Mouse (Mus musculus) CH12.LX (cell line): ENCODE data around the gene Hist1h2ag. TPM values are rescaled to one million over a fixed set of nuclear protein-coding genes. Genes with fewer than 3 reads are reported as not detected.

ENCODE experiments used
- DNase-seq: peaks from one replicate; pipeline ENCODE4 v3.0.0-alpha.2; 2013; ENCODE audit errors: extremely low read depth
- H3K27ac ChIP-seq: 2 replicates; pipeline ENCODE4 v1.5.1; 2012; ENCODE audit warnings: low read depth, mild to moderate bottlenecking, control low read depth, moderate library complexity; ENCODE audit not compliant: insufficient read depth
- H3K27me3 ChIP-seq: replicated peaks from 2 replicates; pipeline ENCODE3; 2012; ENCODE audit warnings: inconsistent platforms
- H3K36me3 ChIP-seq, 2 experiments: replicated peaks in 1 of 2; 2 replicates each; pipeline versions ENCODE3 to v1.6.1; 2012; ENCODE audit warnings: inconsistent platforms in 1 of 2, low read length in 1 of 2, mild to moderate bottlenecking in 1 of 2, mixed read lengths in 1 of 2, moderate library complexity in 1 of 2; ENCODE audit not compliant: control insufficient read depth in 1 of 2, insufficient read depth in 1 of 2
- H3K4me1 ChIP-seq, 2 experiments: 2 replicates each; pipeline ENCODE4 v1.6.1; 2012; ENCODE audit warnings: inconsistent platforms in 1 of 2, moderate library complexity in 1 of 2; ENCODE audit not compliant: insufficient read depth in 2 of 2, control insufficient read depth in 1 of 2
- H3K4me2 ChIP-seq: 2 replicates; pipeline ENCODE4 v1.6.1; 2012; ENCODE audit warnings: low read depth, mild to moderate bottlenecking, control low read depth; ENCODE audit not compliant: poor library complexity, insufficient read depth, severe bottlenecking
- H3K4me3 ChIP-seq, 3 experiments: fragments of 150-350 bp in 1 of 3; sonication (generic) in 1 of 3; replicated peaks in 1 of 3; 2 replicates each; pipeline versions ENCODE3 to v1.5.1; 2011 to 2012; ENCODE audit warnings: low read depth in 2 of 3, low read length in 2 of 3, mild to moderate bottlenecking in 2 of 3, moderate library complexity in 2 of 3, control low read depth in 1 of 3, improper control_type of control experiment in 1 of 3, inconsistent platforms in 1 of 3, mixed read lengths in 1 of 3; ENCODE audit not compliant: poor library complexity in 1 of 3
- H3K79me2 ChIP-seq: replicated peaks from 2 replicates; pipeline ENCODE4 v1.6.1; 2012; ENCODE audit warnings: mild to moderate bottlenecking, moderate library complexity; ENCODE audit not compliant: control insufficient read depth, poor library complexity, insufficient read depth, severe bottlenecking; ENCODE audit errors: extremely low read depth
- H3K9ac ChIP-seq: 2 replicates; pipeline ENCODE4 v1.6.1; 2012; ENCODE audit warnings: low read depth, mild to moderate bottlenecking, control low read depth, moderate library complexity; ENCODE audit not compliant: insufficient read depth
- H3K9me3 ChIP-seq: replicated peaks from 2 replicates; pipeline ENCODE3; 2012; ENCODE audit warnings: low read length, inconsistent platforms, mixed read lengths
- BHLHE40 ChIP-seq: IDR thresholded peaks from 2 replicates; pipeline ENCODE4 v1.6.1; 2011; ENCODE audit warnings: mild to moderate bottlenecking, low read depth, low read length, improper control_type of control experiment
- CHD2 ChIP-seq: IDR thresholded peaks from 2 replicates; pipeline ENCODE4 v1.6.1; 2011; ENCODE audit warnings: low read length, improper control_type of control experiment
- CTCF ChIP-seq, 2 experiments: IDR thresholded peaks in 1 of 2; conservative IDR thresholded peaks in 1 of 2; 2 replicates each; pipeline ENCODE4 v1.5.1; 2011 to 2012; ENCODE audit warnings: low read depth in 2 of 2, low read length in 2 of 2, improper control_type of control experiment in 1 of 2, inconsistent platforms in 1 of 2, mild to moderate bottlenecking in 1 of 2, moderate library complexity in 1 of 2
- ELF1 ChIP-seq: IDR thresholded peaks from 2 replicates; pipeline ENCODE4 v1.6.1; 2014; ENCODE audit warnings: low read depth, mild to moderate bottlenecking, inconsistent platforms, low read length, improper control_type of control experiment
- EP300 ChIP-seq: IDR thresholded peaks from 2 replicates; pipeline ENCODE4 v1.6.1; 2011; ENCODE audit warnings: low read length, improper control_type of control experiment
- ETS1 ChIP-seq: conservative IDR thresholded peaks from 2 replicates; pipeline ENCODE4 v1.6.1; 2012; ENCODE audit warnings: low read depth, mild to moderate bottlenecking, inconsistent platforms, low read length, improper control_type of control experiment, moderate library complexity
- GABPA ChIP-seq: IDR thresholded peaks from 2 replicates; pipeline ENCODE4 v1.6.1; 2012; ENCODE audit warnings: low read depth, low read length, improper control_type of control experiment, inconsistent platforms; ENCODE audit not compliant: insufficient replicate concordance
- JUND ChIP-seq: conservative IDR thresholded peaks from 2 replicates; pipeline ENCODE4 v1.6.1; 2011; ENCODE audit warnings: low read depth, low read length, improper control_type of control experiment
- MAFK ChIP-seq: IDR thresholded peaks from 2 replicates; pipeline ENCODE4 v1.6.1; 2011; ENCODE audit warnings: low read length, improper control_type of control experiment; ENCODE audit not compliant: insufficient replicate concordance
- MAX ChIP-seq: IDR thresholded peaks from 2 replicates; pipeline ENCODE4 v1.6.1; 2011; ENCODE audit warnings: low read length, improper control_type of control experiment
- MEF2A ChIP-seq: IDR thresholded peaks from 2 replicates; pipeline ENCODE4 v1.6.1; 2014; ENCODE audit warnings: low read depth, mild to moderate bottlenecking, inconsistent platforms, low read length, improper control_type of control experiment, borderline replicate concordance
- MXI1 ChIP-seq: IDR thresholded peaks from 2 replicates; pipeline ENCODE4 v1.6.1; 2011; ENCODE audit warnings: mild to moderate bottlenecking, low read depth, low read length, improper control_type of control experiment
- NELFE ChIP-seq: IDR thresholded peaks from 2 replicates; pipeline ENCODE4 v1.6.1; 2011; ENCODE audit warnings: low read depth, low read length, improper control_type of control experiment
- NRF1 ChIP-seq: IDR thresholded peaks from 2 replicates; pipeline ENCODE4 v1.6.1; 2014; ENCODE audit warnings: low read depth, mild to moderate bottlenecking, inconsistent platforms, low read length, improper control_type of control experiment, moderate library complexity
- PAX5 ChIP-seq: IDR thresholded peaks from 2 replicates; pipeline ENCODE4 v1.6.1; 2012; ENCODE audit warnings: low read length, inconsistent platforms, mixed read lengths
- POLR2A ChIP-seq: IDR thresholded peaks from 2 replicates; pipeline ENCODE4 v1.6.1; 2011; ENCODE audit warnings: low read depth, mild to moderate bottlenecking, improper control_type of control experiment, low read length
- POLR2AphosphoS2 ChIP-seq: IDR thresholded peaks from 2 replicates; pipeline ENCODE4 v1.6.1; 2011; ENCODE audit warnings: low read depth, low read length, improper control_type of control experiment
- RAD21 ChIP-seq: IDR thresholded peaks from 2 replicates; pipeline ENCODE4 v1.6.1; 2011; ENCODE audit warnings: low read depth, mild to moderate bottlenecking, low read length, improper control_type of control experiment, moderate library complexity
- RCOR1 ChIP-seq: conservative IDR thresholded peaks from 2 replicates; pipeline ENCODE4 v1.6.1; 2012; ENCODE audit warnings: low read depth, mild to moderate bottlenecking, inconsistent platforms, low read length, improper control_type of control experiment
- SIN3A ChIP-seq: IDR thresholded peaks from 2 replicates; pipeline ENCODE4 v1.6.1; 2012; ENCODE audit warnings: low read length, improper control_type of control experiment, inconsistent platforms
- SMC3 ChIP-seq: IDR thresholded peaks from 2 replicates; pipeline ENCODE4 v1.6.1; 2011; ENCODE audit warnings: low read depth, low read length, improper control_type of control experiment
- TBP ChIP-seq: conservative IDR thresholded peaks from 2 replicates; pipeline ENCODE4 v1.6.1; 2011; ENCODE audit warnings: low read depth, low read length, improper control_type of control experiment
- TCF12 ChIP-seq: IDR thresholded peaks from 2 replicates; pipeline ENCODE4 v1.6.1; 2014; ENCODE audit warnings: low read depth, mild to moderate bottlenecking, inconsistent platforms, low read length, improper control_type of control experiment
- USF2 ChIP-seq: conservative IDR thresholded peaks from 2 replicates; pipeline ENCODE4 v1.6.1; 2011; ENCODE audit warnings: low read depth, low read length, improper control_type of control experiment
- ZC3H11A ChIP-seq: IDR thresholded peaks from 2 replicates; pipeline ENCODE4 v1.6.1; 2012; ENCODE audit warnings: low read depth, mild to moderate bottlenecking, inconsistent platforms, low read length, improper control_type of control experiment
- ZKSCAN1 ChIP-seq: IDR thresholded peaks from 2 replicates; pipeline ENCODE4 v1.6.1; 2012; ENCODE audit warnings: low read depth, inconsistent platforms, low read length, improper control_type of control experiment, borderline replicate concordance
- ZNF384 ChIP-seq: IDR thresholded peaks from 2 replicates; pipeline ENCODE4 v1.6.1; 2012; ENCODE audit warnings: low read depth, low read length, improper control_type of control experiment, inconsistent platforms
- dilution Hi-C: fragments of 300-500 bp; cut with MboI; formaldehyde crosslinking; loops from 2 replicates; pipeline ENCODE4 v1.14.3; 2020; ENCODE audit warnings: low sequenced_read_pairs; ENCODE audit not compliant: extremely low pct_unique_long_range_greater_than_20kb, extremely low pct_ligation_motif_present
- in situ Hi-C: fragments of 300-500 bp; cut with MboI; formaldehyde crosslinking; loops from 3 replicates; pipeline ENCODE4 v1.14.3; 2019; ENCODE audit warnings: low sequenced_read_pairs, low pct_ligation_motif_present, low pct_unique_long_range_greater_than_20kb, mixed read lengths
- polyA plus RNA-seq: library from polyadenylated mRNA; unstranded; fragments of >175 nt; gene quantifications from 2 replicates; pipeline ENCODE4 v1.2.1, GENCODE M21; 2012; ENCODE audit warnings: low read depth; ENCODE audit not compliant: insufficient read length
- total RNA-seq, 2 experiments: library from RNA; depleted of rRNA; stranded (reverse); fragments of 300-350 nt in 1 of 2; fragments of >200 nt in 1 of 2; gene quantifications; 2 replicates each; pipeline ENCODE4 v1.2.3; 2012 to 2014

Gene Hist1h2ag
- total and polyA plus RNA-seq, 3 experiments: 7.3 to 576 (median 22.0) TPM

GRCm38 (mm10) chr13:21998412-21998811, 44.3 kb downstream of the Hist1h2ag start:
- dilution Hi-C loops (no loop called here), in situ Hi-C loops (no loop called here)
- H3K4me1 ChIP-seq: peaks cover 6 to 31% of the 10 kb centered on the region in 2 experiments
- no peak overlapping the region for H3K4me2 ChIP-seq
- no peak overlapping the region for H3K9ac ChIP-seq
- H3K27ac ChIP-seq: no peak overlapping the region
- DNase-seq: no peak
- no peak overlapping the region for H3K4me3 ChIP-seq
- peaks cover 41% of the 10 kb centered on the region for H3K27me3 ChIP-seq
- H3K79me2 ChIP-seq: no peaks in the 10 kb centered on the region
- TF ChIP-seq MAX: no peak
- TF ChIP-seq NELFE: no peak
- TF ChIP-seq MXI1: no peak
- no peak for TF ChIP-seq GABPA
- TF ChIP-seq ZNF384: peak; percentile 55
- no peaks in the 10 kb centered on the region for H3K9me3 ChIP-seq
- no peaks in the 10 kb centered on the region for H3K36me3 ChIP-seq

- DNase-seq: no peak
- no peak for TF ChIP-seq TBP
- TF ChIP-seq ZC3H11A: no peak
- TF ChIP-seq SMC3: no peak
- TF ChIP-seq BHLHE40: no peak
- TF ChIP-seq TCF12: no peak
- TF ChIP-seq MAX: no peak
- no peak for TF ChIP-seq NELFE
- TF ChIP-seq USF2: no peak
- TF ChIP-seq NRF1: no peak
- TF ChIP-seq CHD2: no peak
- no peak for TF ChIP-seq POLR2AphosphoS2
- no peak overlapping the region for H3K4me3 ChIP-seq
- no peaks in the 10 kb centered on the region for H3K79me2 ChIP-seq
- H3K4me2 ChIP-seq: no peak overlapping the region; the same call in 1 of the 2 replicates
- no peaks in the 10 kb centered on the region for H3K36me3 ChIP-seq
- no peak overlapping the region for H3K9ac ChIP-seq
- no peak overlapping the region for H3K27ac ChIP-seq
- in situ Hi-C loops: no loop called here
- dilution Hi-C loops: no loop called here
- H3K4me1 ChIP-seq: peaks cover 6 to 31% of the 10 kb centered on the region in 2 experiments
- peaks cover 35% of the 10 kb centered on the region for H3K27me3 ChIP-seq
- H3K9me3 ChIP-seq: no peaks in the 10 kb centered on the region
These were observed 44.9 kb downstream of the Hist1h2ag start for GRCm38 (mm10) chr13:21997821-21998220.

- dilution Hi-C loops: no loop called here
- TF ChIP-seq EP300 (no peak), ELF1 (no peak), RCOR1 (no peak), SIN3A (no peak), ZKSCAN1 (no peak), GABPA (no peak), TBP (no peak), MEF2A (no peak), MAFK (no peak), PAX5 (no peak), TCF12 (no peak), USF2 (no peak), MXI1 (no peak), JUND (no peak), ETS1 (no peak), POLR2A (no peak), RAD21 (no peak), CTCF (conservative IDR thresholded peaks at IDR 0.05 in 1 of 2, IDR thresholded peaks at IDR 0.05 in 1 of 2; ENCODE audit: low read depth in 2 of 2, low read length in 2 of 2) (no peak)
These were observed 45.4 kb downstream of the Hist1h2ag start for GRCm38 (mm10) chr13:21997201-21997820.

More at GRCm38 (mm10) chr13:21997201-21997820, 45.4 kb downstream of the Hist1h2ag start:
- Histone ChIP-seq H3K27ac (no peak overlapping the region), H3K9ac (no peak overlapping the region), H3K79me2 (no peaks in the 10 kb centered on the region), H3K4me1 (peaks cover 6 to 27% of the 10 kb centered on the region in 2 experiments), H3K27me3 (peaks cover 32% of the 10 kb centered on the region), H3K4me2 (peak overlapping the region; percentile 74), H3K4me3 (peak overlapping the region in 2 of 3 experiments; percentile 52 to 67), H3K36me3 (no peaks in the 10 kb centered on the region), H3K9me3 (no peaks in the 10 kb centered on the region)
- in situ Hi-C loops: no loop called here
- DNase-seq: no peak
